In genomic region chr12:87199206-87199972, GRCm38 (mm10) we compare ENCODE assay signal across 7 mouse cellular contexts. TPM values are rescaled to one million over a fixed set of nuclear protein-coding genes. Genes with fewer than 3 reads are reported as not detected.
DNase-seq lines count a peak whose midpoint lies in the region; ATAC-seq and TF ChIP-seq lines count a peak whose summit lies in the region.

Gene Samd15, plus strand, starts transcription at chr12:87199723.

- H3K4me1 ChIP-seq in hindbrain, embryonic 15.5 days (replicated peaks): peaks cover 16% of the 10 kb centered on the region

- under 1% methylated on average over 38 of the region's 38 CpGs for WGBS in hindbrain, embryonic 15.5 days

- intact Hi-C loops in gastrocnemius, adult 2 months (cut with DNase I): no loop called here
- intact Hi-C loops in left cerebral cortex, postnatal 10 days (cut with DNase I): no loop called here

- TF ChIP-seq CTCF in gastrocnemius, adult 2 months (IDR thresholded peaks at IDR 0.05): no peak

- H3K4me2 ChIP-seq in hindbrain, embryonic 15.5 days: peak within 1 kb of the TSS; percentile 77

- DNase-seq in R1 (ENCODE audit: low read depth, low spot score): peak; percentile 73
- peak; percentile 35 to 48 for DNase-seq in cerebellum, adult 18-20 months
- DNase-seq in gastrocnemius, adult 2 months: peak; percentile 39
- peak; percentile 13 to 70 for DNase-seq in left cerebral cortex, postnatal 10 days (ENCODE audit: extremely low spot score in 1 of 2, low spot score in 2 of 2)
- DNase-seq in right cerebral cortex, postnatal 14 days: peak; percentile 42

- no peaks in the 10 kb centered on the region for H3K27me3 ChIP-seq in hindbrain, embryonic 15.5 days

- peak within 1 kb of the TSS; percentile 99 for H3K9ac ChIP-seq in hindbrain, embryonic 15.5 days

- peak within 1 kb of the TSS; percentile 98 for H3K4me3 ChIP-seq in gastrocnemius, adult 2 months
- peak within 1 kb of the TSS; percentile 93 for H3K4me3 ChIP-seq in hindbrain, embryonic 15.5 days

- no peaks in the 10 kb centered on the region for H3K9me3 ChIP-seq in hindbrain, embryonic 15.5 days

- peak; percentile 60 for ATAC-seq in hindbrain, embryonic 15.5 days (ENCODE audit: low FRiP score, low read depth)
- ATAC-seq in megakaryocyte, adult 5-6 weeks (ENCODE audit: poor library complexity, severe bottlenecking): peak; percentile 50

- no peaks in the 10 kb centered on the region for H3K36me3 ChIP-seq in hindbrain, embryonic 15.5 days

- H3K27ac ChIP-seq in gastrocnemius, adult 2 months: peak within 1 kb of the TSS; percentile 86
- peak within 1 kb of the TSS; percentile 91 for H3K27ac ChIP-seq in hindbrain, embryonic 15.5 days (replicated peaks)

RNA-seq across cellular contexts. Expression of gene Samd15, which starts in this region (rescaled TPM):
- total RNA-seq in gastrocnemius, adult 2 months (2021): not detected
- polyA plus RNA-seq in hindbrain, embryonic 15.5 days (2015; fragmentation: Nextera tagmentation; extraction: Ambion mirVana): 2.0 and 2.4 TPM in 2 replicates
- total RNA-seq in left cerebral cortex, postnatal 10 days (2021): 1 to 10 TPM; 2.6 to 3.1 TPM
- total RNA-seq in megakaryocyte, adult 5-6 weeks (2015): 0.18 and 0.22 TPM in 2 replicates
- total RNA-seq in megakaryocyte, adult 5-6 weeks (2017): 0.11 and 1.2 TPM in 2 replicates

Comparison
In these comparisons a context has a peak if more than half of its experiments do, and no peak if none do; other contexts are left out.
1. Peak in every context shown above with its lines: DNase-seq, ATAC-seq, H3K4me3 ChIP-seq and H3K27ac ChIP-seq.
2. Peak in DNase-seq, H3K4me3 ChIP-seq and H3K27ac ChIP-seq in gastrocnemius, adult 2 months; RNA of the gene not detected or under 1 TPM.